22 mouse cellular contexts compared by ENCODE assay signal in genomic region chr3:35719531-35720205, GRCm38 (mm10). TPM values are rescaled to one million over a fixed set of nuclear protein-coding genes. Genes with fewer than 3 reads are reported as not detected.
DNase-seq lines count a peak whose midpoint lies in the region; ATAC-seq and TF ChIP-seq lines count a peak whose summit lies in the region.
"Had no signal": no experiment of that assay in that cellular context is flagged by ENCODE, and none has a peak within 500 bp of the region (broad histone marks: within the 10 kb centered on the region; RNA-seq: fewer than 3 reads in every experiment).

No protein-coding gene starts in this region.

- no peak for DNase-seq in ES-E14 (ENCODE audit: low read depth, low spot score)
- no peak for DNase-seq in kidney, postnatal 10 days
- DNase-seq in kidney, postnatal 14 days: no peak
- DNase-seq in cerebellum, adult 18-20 months: no peak
- DNase-seq: adrenal gland, postnatal 14 days; cerebellum, adult 9-10 months; gastrocnemius, postnatal 10 days; heart, postnatal 4 days; kidney, adult 2 months; lung, adult 18-20 months; thymus, postnatal 36 days had no signal

- 64% methylated on average over 8 of the region's 8 CpGs for WGBS in intestine, embryonic 15.5 days
- WGBS in stomach, embryonic 15.5 days: 64% methylated on average over 8 of the region's 8 CpGs

- H3K4me3 ChIP-seq in E14TG2a.4 (replicated peaks; ENCODE audit: low read length) (peak overlapping the region; percentile 59), ES-E14 (ENCODE audit: insufficient read depth in 1 of 2, low read depth in 1 of 2, low read length in 2 of 2, poor library complexity in 1 of 2, severe bottlenecking in 1 of 2) (peak overlapping the region; percentile 17 to 39; a peak in 2 of 4 replicates)
- no peak overlapping the region for H3K4me3 ChIP-seq in intestine, embryonic 15.5 days (replicated peaks)
- H3K4me3 ChIP-seq in stomach, embryonic 15.5 days (replicated peaks): no peak overlapping the region
- H3K4me3 ChIP-seq: forebrain, embryonic 10.5 days; heart, embryonic 10.5 days; layer of hippocampus, adult 2 months; limb, embryonic 12.5 days; liver, embryonic 12.5 days; neural tube, embryonic 15.5 days had no signal

- no peaks in the 10 kb centered on the region for H3K27me3 ChIP-seq in E14TG2a.4 (ENCODE audit: insufficient read depth, low read length)
- no peaks in the 10 kb centered on the region for H3K27me3 ChIP-seq in intestine, embryonic 15.5 days (replicated peaks)
- H3K27me3 ChIP-seq in stomach, embryonic 15.5 days (replicated peaks): no peaks in the 10 kb centered on the region
- H3K27me3 ChIP-seq: limb, embryonic 12.5 days; liver, embryonic 12.5 days; neural tube, embryonic 15.5 days had no signal

- TF ChIP-seq CTCF in E14TG2a.4 (conservative IDR thresholded peaks at IDR 0.05; ENCODE audit: low read length): no peak

- H3K36me3 ChIP-seq in E14TG2a.4 (ENCODE audit: insufficient read depth, low read length): no peaks in the 10 kb centered on the region
- no peaks in the 10 kb centered on the region for H3K36me3 ChIP-seq in ES-E14 (ENCODE audit: control insufficient read depth, insufficient read depth, low read length, poor library complexity, severe bottlenecking)
- H3K36me3 ChIP-seq in intestine, embryonic 15.5 days: no peaks in the 10 kb centered on the region
- H3K36me3 ChIP-seq in stomach, embryonic 15.5 days: no peaks in the 10 kb centered on the region
- H3K36me3 ChIP-seq: forebrain, embryonic 10.5 days; heart, embryonic 10.5 days; limb, embryonic 12.5 days; liver, embryonic 12.5 days; neural tube, embryonic 15.5 days had no signal

- peak overlapping the region; percentile 44; the same call in 1 of the 2 replicates for H3K9ac ChIP-seq in ES-E14 (ENCODE audit: insufficient read depth, low read depth, low read length, poor library complexity, severe bottlenecking)
- H3K9ac ChIP-seq in intestine, embryonic 15.5 days: no peak overlapping the region
- no peak overlapping the region for H3K9ac ChIP-seq in stomach, embryonic 15.5 days
- H3K9ac ChIP-seq: hindbrain, embryonic 14.5 days; limb, embryonic 12.5 days; liver, embryonic 12.5 days; neural tube, embryonic 15.5 days had no signal

- in situ Hi-C loops in ES-E14 (cut with MboI; ENCODE audit: low sequenced_read_pairs in 2 of 2, unreplicated experiment in 2 of 2): no loop called here

- no peak for ATAC-seq in intestine, embryonic 15.5 days
- no peak for ATAC-seq in stomach, embryonic 15.5 days (ENCODE audit: insufficient read depth, low FRiP score, low read depth)
- ATAC-seq: forebrain, embryonic 16.5 days; liver, embryonic 12.5 days had no signal

- peaks cover 69% of the 10 kb centered on the region for H3K4me1 ChIP-seq in E14TG2a.4 (replicated peaks; ENCODE audit: low read depth, low read length)
- peaks cover 22 to 29% of the 10 kb centered on the region in 2 experiments for H3K4me1 ChIP-seq in ES-E14 (ENCODE audit: control insufficient read depth in 2 of 2, insufficient read depth in 2 of 2, low read length in 2 of 2, poor library complexity in 1 of 2)
- H3K4me1 ChIP-seq in intestine, embryonic 15.5 days (replicated peaks): no peaks in the 10 kb centered on the region
- H3K4me1 ChIP-seq in stomach, embryonic 15.5 days: no peaks in the 10 kb centered on the region
- H3K4me1 ChIP-seq: heart, embryonic 10.5 days; limb, embryonic 12.5 days; neural tube, embryonic 15.5 days had no signal

- H3K4me2 ChIP-seq in intestine, embryonic 15.5 days (replicated peaks): no peak overlapping the region
- no peak overlapping the region for H3K4me2 ChIP-seq in stomach, embryonic 15.5 days
- H3K4me2 ChIP-seq: hindbrain, embryonic 14.5 days; limb, embryonic 12.5 days; liver, embryonic 12.5 days; neural tube, embryonic 15.5 days had no signal

- no peaks in the 10 kb centered on the region for H3K9me3 ChIP-seq in E14TG2a.4 (ENCODE audit: low read length)
- H3K9me3 ChIP-seq in ES-E14 (ENCODE audit: control insufficient read depth, insufficient read depth, low read depth, low read length): no peaks in the 10 kb centered on the region
- H3K9me3 ChIP-seq in intestine, embryonic 15.5 days: no peaks in the 10 kb centered on the region
- H3K9me3 ChIP-seq in stomach, embryonic 15.5 days: no peaks in the 10 kb centered on the region
- H3K9me3 ChIP-seq: forebrain, embryonic 10.5 days; heart, embryonic 10.5 days; limb, embryonic 12.5 days; liver, embryonic 12.5 days; neural tube, embryonic 15.5 days had no signal

- peak overlapping the region; percentile 95 for H3K27ac ChIP-seq in ES-E14 (ENCODE audit: insufficient read depth, low read depth, low read length, poor library complexity, severe bottlenecking)
- peak overlapping the region; percentile 72 for H3K27ac ChIP-seq in intestine, embryonic 15.5 days
- H3K27ac ChIP-seq in stomach, embryonic 15.5 days: peak overlapping the region; percentile 88
- H3K27ac ChIP-seq: forebrain, embryonic 10.5 days; heart, embryonic 10.5 days; hindbrain, embryonic 14.5 days; layer of hippocampus, adult 2 months; limb, embryonic 12.5 days; liver, embryonic 12.5 days; neural tube, embryonic 15.5 days had no signal

TF ChIP-seq in ES-E14, 5 proteins besides CTCF, POLR2A, EP300 and RAD21:
- TF ChIP-seq CHD2 (IDR thresholded peaks at IDR 0.05; ENCODE audit: low read depth, low read length): no peak

RNA-seq across cellular contexts. Expression of gene Atp11b, which starts 34.2 kb away (rescaled TPM):
- 69.9 and 115 TPM in 2 replicates for total RNA-seq in ES-E14 (2012; rRNA removed)
- 43.2 and 44.4 TPM in 2 replicates for polyA plus RNA-seq in intestine, embryonic 15.5 days (2015; fragmentation: Nextera tagmentation; extraction: Ambion mirVana)
- 51.3 and 53.3 TPM in 2 replicates for polyA plus RNA-seq in stomach, embryonic 15.5 days (2015; fragmentation: Nextera tagmentation; extraction: Ambion mirVana)

Comparison
In these comparisons a context has a peak if more than half of its experiments do, and no peak if none do; other contexts are left out.
1. H3K4me3 ChIP-seq: peak in E14TG2a.4 (single experiment) and ES-E14 (2 of 2); none in intestine, embryonic 15.5 days (single experiment) and stomach, embryonic 15.5 days (single experiment).
2. Peak in every context shown above with its lines, with median percentiles within 50 percentile points of each other: H3K27ac ChIP-seq.